In the genomic region with DNA sequence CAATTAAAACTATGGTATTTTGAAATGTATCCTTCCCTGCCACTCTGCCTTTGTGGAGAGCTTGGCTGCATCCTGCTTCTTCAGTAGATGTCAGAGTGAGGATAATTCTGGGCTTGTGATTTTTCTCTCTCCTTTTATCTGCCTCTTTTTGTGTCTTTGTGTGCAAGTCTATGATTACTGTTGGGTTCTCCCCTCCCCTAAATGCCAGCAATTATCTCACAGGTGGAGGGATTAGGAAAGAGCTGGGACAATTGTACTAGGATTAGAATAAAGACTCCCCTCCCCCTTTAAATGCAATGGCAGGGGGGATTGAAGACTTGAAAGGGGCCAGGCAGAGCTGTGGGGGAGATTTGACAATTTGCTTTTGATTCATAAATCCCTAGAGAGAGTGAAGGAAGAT, we compare ENCODE assay signal across 23 mouse cellular contexts.
DNase-seq lines count a peak whose midpoint lies in the region; ATAC-seq lines count a peak whose summit lies in the region.
"Had no signal": no experiment of that assay in that cellular context is flagged by ENCODE, and none has a peak within 500 bp of the region (broad histone marks: within the 10 kb centered on the region; RNA-seq: fewer than 3 reads in every experiment).

No protein-coding gene starts in this region.

- no peak overlapping the region for H3K9ac ChIP-seq in hindbrain, embryonic 16.5 days (ENCODE audit: low read depth, low read length)
- no peak overlapping the region for H3K9ac ChIP-seq in forebrain, embryonic 12.5 days
- H3K9ac ChIP-seq in midbrain, embryonic 11.5 days (ENCODE audit: low read length) = no peak overlapping the region
- H3K9ac ChIP-seq: embryonic facial prominence, embryonic 13.5 days; hindbrain, embryonic 12.5 days; intestine, embryonic 15.5 days; liver, postnatal 0 days had no signal

- H3K27me3 ChIP-seq in hindbrain, embryonic 10.5 days (ENCODE audit: insufficient read depth, poor library complexity, severe bottlenecking) = no peaks in the 10 kb centered on the region
- H3K27me3 ChIP-seq in hindbrain, embryonic 16.5 days (replicated peaks; ENCODE audit: control insufficient read depth, insufficient read depth, low read length) = no peaks in the 10 kb centered on the region
- no peaks in the 10 kb centered on the region for H3K27me3 ChIP-seq in forebrain, embryonic 12.5 days
- H3K27me3 ChIP-seq in midbrain, embryonic 11.5 days (ENCODE audit: control insufficient read depth, insufficient read depth, low read length) = no peaks in the 10 kb centered on the region
- H3K27me3 ChIP-seq: embryonic facial prominence, embryonic 13.5 days; hindbrain, embryonic 12.5 days; intestine, embryonic 15.5 days had no signal

- H3K9me3 ChIP-seq in hindbrain, embryonic 10.5 days = no peaks in the 10 kb centered on the region
- H3K9me3 ChIP-seq in hindbrain, embryonic 16.5 days (ENCODE audit: control insufficient read depth, low read length) = no peaks in the 10 kb centered on the region
- no peaks in the 10 kb centered on the region for H3K9me3 ChIP-seq in forebrain, embryonic 12.5 days
- no peaks in the 10 kb centered on the region for H3K9me3 ChIP-seq in midbrain, embryonic 11.5 days (ENCODE audit: control insufficient read depth, low read length)
- H3K9me3 ChIP-seq: embryonic facial prominence, embryonic 13.5 days; hindbrain, embryonic 12.5 days; intestine, embryonic 15.5 days had no signal

- no peaks in the 10 kb centered on the region for H3K36me3 ChIP-seq in hindbrain, embryonic 10.5 days
- no peaks in the 10 kb centered on the region for H3K36me3 ChIP-seq in hindbrain, embryonic 16.5 days (ENCODE audit: control insufficient read depth, insufficient read depth, low read length)
- no peaks in the 10 kb centered on the region for H3K36me3 ChIP-seq in forebrain, embryonic 12.5 days (replicated peaks)
- H3K36me3 ChIP-seq in midbrain, embryonic 11.5 days (ENCODE audit: control insufficient read depth, insufficient read depth, low read length) = no peaks in the 10 kb centered on the region
- H3K36me3 ChIP-seq: embryonic facial prominence, embryonic 13.5 days; hindbrain, embryonic 12.5 days; intestine, embryonic 15.5 days had no signal

- DNase-seq in hindbrain, embryonic 10.5 days (ENCODE audit: low spot score) = no peak
- no peak for DNase-seq in midbrain, embryonic 11.5 days (ENCODE audit: low spot score, missing footprints)
- peak; percentile 18 for DNase-seq in retina, embryonic 14.5 days (ENCODE audit: low spot score)
- no peak for DNase-seq in gastrocnemius, postnatal 14 days
- no peak for DNase-seq in urinary bladder, postnatal 25 days (ENCODE audit: low spot score)
- DNase-seq: adrenal gland, postnatal 36 days; cerebellum, adult 11-12 months; cerebellum, postnatal 10 days; kidney, adult 8-10 months; kidney, postnatal 36 days; layer of hippocampus, postnatal 36 days; liver, postnatal 0 days; lung, postnatal 10 days; right cerebral cortex, postnatal 14 days had no signal

- H3K4me3 ChIP-seq in hindbrain, embryonic 10.5 days = no peak overlapping the region
- H3K4me3 ChIP-seq in hindbrain, embryonic 16.5 days (ENCODE audit: low read length) = no peak overlapping the region
- H3K4me3 ChIP-seq in forebrain, embryonic 12.5 days (replicated peaks) = no peak overlapping the region
- H3K4me3 ChIP-seq in midbrain, embryonic 11.5 days (ENCODE audit: low read depth, low read length) = no peak overlapping the region
- H3K4me3 ChIP-seq: embryonic facial prominence, embryonic 13.5 days; hindbrain, embryonic 12.5 days; intestine, embryonic 15.5 days had no signal

- H3K4me2 ChIP-seq in hindbrain, embryonic 16.5 days (ENCODE audit: low read length) = no peak overlapping the region
- no peak overlapping the region for H3K4me2 ChIP-seq in forebrain, embryonic 12.5 days
- no peak overlapping the region for H3K4me2 ChIP-seq in midbrain, embryonic 11.5 days
- H3K4me2 ChIP-seq: embryonic facial prominence, embryonic 13.5 days; heart, embryonic 11.5 days; hindbrain, embryonic 12.5 days; intestine, embryonic 15.5 days; liver, embryonic 11.5 days had no signal

- intact Hi-C loops in gastrocnemius, postnatal 14 days (cut with DNase I; ENCODE audit: low total_unique reads) = no loop called here

- peaks cover 16% of the 10 kb centered on the region for H3K4me1 ChIP-seq in hindbrain, embryonic 10.5 days (replicated peaks)
- no peaks in the 10 kb centered on the region; the same call in 1 of the 2 replicates for H3K4me1 ChIP-seq in hindbrain, embryonic 16.5 days (ENCODE audit: control insufficient read depth, insufficient read depth, low read depth, low read length)
- peaks cover 26% of the 10 kb centered on the region for H3K4me1 ChIP-seq in forebrain, embryonic 12.5 days
- H3K4me1 ChIP-seq in midbrain, embryonic 11.5 days (ENCODE audit: control insufficient read depth, insufficient read depth, low read length) = peaks cover 15% of the 10 kb centered on the region
- H3K4me1 ChIP-seq: embryonic facial prominence, embryonic 13.5 days; intestine, embryonic 15.5 days had no signal

- no peak for ATAC-seq in hindbrain, embryonic 16.5 days
- peak; percentile 56; the same call in 1 of the 2 replicates for ATAC-seq in forebrain, embryonic 12.5 days (ENCODE audit: low FRiP score)
- ATAC-seq in midbrain, embryonic 11.5 days (ENCODE audit: low FRiP score) = peak; percentile 66
- ATAC-seq: CD4-positive, CD25-positive, alpha-beta regulatory T cell, adult 4 months; intestine, embryonic 15.5 days; liver, postnatal 0 days had no signal

- H3K27ac ChIP-seq in hindbrain, embryonic 10.5 days = 0 out of 2 replicates have a peak overlapping the region, but pooled peaks have one; percentile 12
- H3K27ac ChIP-seq in hindbrain, embryonic 16.5 days (ENCODE audit: low read depth, low read length) = no peak overlapping the region
- H3K27ac ChIP-seq in forebrain, embryonic 12.5 days = peak overlapping the region; percentile 76
- H3K27ac ChIP-seq in midbrain, embryonic 11.5 days (ENCODE audit: low read depth, low read length) = no peak overlapping the region
- H3K27ac ChIP-seq: embryonic facial prominence, embryonic 13.5 days; hindbrain, embryonic 12.5 days; intestine, embryonic 15.5 days; stomach, postnatal 0 days had no signal

Comparison
In these comparisons a context has a peak if more than half of its experiments do, and no peak if none do; other contexts are left out.
1. H3K27ac ChIP-seq: peak in hindbrain, embryonic 10.5 days (single experiment) and forebrain, embryonic 12.5 days (single experiment); none in hindbrain, embryonic 16.5 days (single experiment) and midbrain, embryonic 11.5 days (single experiment).